Mouse (Mus musculus) liver, embryonic 13.5 days (tissue): Measurements from ENCODE around the gene Flot2. TPM values are rescaled to one million over a fixed set of nuclear protein-coding genes. Genes with fewer than 3 reads are reported as not detected.
A peak's percentile ranks its signal among the peaks of the same experiment; 100 is the strongest.

Experiments
- ATAC-seq: fragments of 200-750 bp; cut with Nextera tagmentation; 2 replicates; pipeline ENCODE4 v1.8.0; 2017; ENCODE audit warnings: low read depth, mild to moderate bottlenecking, moderate number of reproducible peaks, moderate library complexity
- DNase-seq: peaks from one replicate; pipeline ENCODE4 v3.0.0; 2022
- H3K27ac ChIP-seq: fragments of 300-500 bp; sonication (generic); 2 replicates; pipeline ENCODE4 v1.5.1; 2015; ENCODE audit warnings: moderate library complexity, mild to moderate bottlenecking, inconsistent platforms
- H3K27me3 ChIP-seq: fragments of 300-500 bp; sonication (generic); 2 replicates; pipeline ENCODE4 v1.6.1; 2015; ENCODE audit warnings: mild to moderate bottlenecking, inconsistent platforms
- H3K36me3 ChIP-seq: fragments of 300-500 bp; sonication (generic); 2 replicates; pipeline ENCODE4 v1.6.1; 2015; ENCODE audit warnings: mild to moderate bottlenecking, inconsistent platforms
- H3K4me1 ChIP-seq: fragments of 300-500 bp; sonication (generic); replicated peaks from 2 replicates; pipeline ENCODE4 v1.6.1; 2015; ENCODE audit warnings: inconsistent platforms
- H3K4me2 ChIP-seq: fragments of 300-500 bp; sonication (generic); 2 replicates; pipeline ENCODE4 v1.6.1; 2015; ENCODE audit warnings: inconsistent platforms, mild to moderate bottlenecking, moderate library complexity
- H3K4me3 ChIP-seq: fragments of 300-500 bp; sonication (generic); replicated peaks from 2 replicates; pipeline ENCODE4 v1.5.1; 2015; ENCODE audit warnings: mild to moderate bottlenecking, inconsistent platforms
- H3K9ac ChIP-seq: fragments of 300-500 bp; sonication (generic); 2 replicates; pipeline ENCODE4 v1.6.1; 2015; ENCODE audit warnings: mild to moderate bottlenecking, inconsistent platforms
- H3K9me3 ChIP-seq: fragments of 300-500 bp; sonication (generic); replicated peaks from 2 replicates; pipeline ENCODE4 v1.6.1; 2016; ENCODE audit warnings: inconsistent platforms
- WGBS: fragments of 180-500 bp; shearing (Covaris S2); methylation state at CpG from one replicate; pipeline ENCODE4 v1.1.7; 2015; ENCODE audit not compliant: insufficient replicate concordance; 5-methylcytosine and 5-hydroxymethylcytosine counted together
- microRNA counts: library from miRNA; unstranded; fragments of <30 nt; microRNA quantifications from one replicate; lab custom pipeline; 2016
- microRNA-seq: library from miRNA; unstranded; fragments of <30 nt; microRNA quantifications from one replicate; pipeline ENCODE4, GENCODE M21; 2016
- polyA plus RNA-seq: library from polyadenylated mRNA; unstranded; fragments of >200 nt; fragmentation: Nextera tagmentation; extraction: Ambion mirVana; gene quantifications from 2 replicates; pipeline ENCODE4 v1.2.1, GENCODE M21; 2015

Gene Flot2
- polyA plus RNA-seq, 1 experiment from 2014 or later = 24.6 TPM

GRCm38 (mm10) chr11:78102958-78103747 is 65.4 kb downstream of the Flot2 start:
- WGBS = 36% methylated on average over 5 of the region's 5 CpGs
- DNase-seq (peak; percentile 49), ATAC-seq (peak; percentile 68)
- Histone ChIP-seq H3K9me3 (no peaks in the 10 kb centered on the region), H3K27ac (peak overlapping the region; percentile 54), H3K36me3 (peaks cover 8% of the 10 kb centered on the region), H3K27me3 (no peaks in the 10 kb centered on the region), H3K4me3 (no peak overlapping the region), H3K4me2 (no peak overlapping the region), H3K4me1 (peaks cover 27% of the 10 kb centered on the region), H3K9ac (no peak overlapping the region)

- Histone ChIP-seq H3K9me3 (no peaks in the 10 kb centered on the region), H3K4me1 (peaks cover 28% of the 10 kb centered on the region), H3K4me3 (no peak overlapping the region), H3K36me3 (peaks cover 8% of the 10 kb centered on the region), H3K4me2 (no peak overlapping the region), H3K27me3 (no peaks in the 10 kb centered on the region), H3K9ac (no peak overlapping the region), H3K27ac (0 out of 2 replicates have a peak overlapping the region, but pooled peaks have one; percentile 31)
- no peak for DNase-seq
- 74% methylated on average over 5 of the region's 5 CpGs for WGBS
- no peak for ATAC-seq
These were observed 66.8 kb downstream of the Flot2 start for GRCm38 (mm10) chr11:78104501-78104900.

MicroRNA genes within 50 kb of the gene (microRNA counts, 519-probe panel; counts per million panel counts)
- microRNA mmu-miR-144 (lab: Ali Mortazavi, UCI) (9,664 counts per million, percentile 100 among the panel's probes with 10 or more counts), microRNA mmu-miR-451 (lab: Ali Mortazavi, UCI) (7,721 counts per million, percentile 95 among the panel's probes with 10 or more counts)

Small RNA genes lying within 50 kb of the gene (microRNA-seq; reads per million reads assigned to microRNA genes)
- 7,395 reads per million, percentile 91 among the genes with 10 or more reads in this experiment for gene Mir144
- gene Mir451a = not detected
- not detected for gene Mir451b

Other genes starting within 250 kb of the Flot2 start
- 8.7 and 10.4 TPM in 2 replicates for gene Pipox, start 143.8 kb upstream of the Flot2 start, polyA plus RNA-seq
- gene Sez6, start 107.1 kb upstream of the Flot2 start, polyA plus RNA-seq = 0.03 and 0.20 TPM in 2 replicates
- 6.5 and 7.6 TPM in 2 replicates for gene Phf12, start 55.2 kb upstream of the Flot2 start, polyA plus RNA-seq
- 18.2 and 19.3 TPM in 2 replicates for gene Dhrs13, start 5.7 kb upstream of the Flot2 start, polyA plus RNA-seq
- 19.1 and 20.2 TPM in 2 replicates for gene Eral1, start 42.5 kb downstream of the Flot2 start, polyA plus RNA-seq
- gene Fam222b, start 56.7 kb downstream of the Flot2 start, polyA plus RNA-seq = 3.7 and 5.5 TPM in 2 replicates
- 28.0 and 34.6 TPM in 2 replicates for gene Traf4, start 127.7 kb downstream of the Flot2 start, polyA plus RNA-seq
- 8.9 and 9.2 TPM in 2 replicates for gene Nek8, start 138.7 kb downstream of the Flot2 start, polyA plus RNA-seq
- 50.3 and 54.3 TPM in 2 replicates for gene Tlcd1, start 138.8 kb downstream of the Flot2 start, polyA plus RNA-seq
- gene Rpl23a, start 145.7 kb downstream of the Flot2 start, polyA plus RNA-seq = 1,033 and 1,075 TPM in 2 replicates
- gene Rab34, start 150.5 kb downstream of the Flot2 start, polyA plus RNA-seq = 13.5 and 15.6 TPM in 2 replicates
- gene Proca1, start 155.5 kb downstream of the Flot2 start, polyA plus RNA-seq = 0.44 and 0.65 TPM in 2 replicates
- 29.6 and 29.8 TPM in 2 replicates for gene Sdf2, start 207.8 kb downstream of the Flot2 start, polyA plus RNA-seq
- 9.8 and 12.3 TPM in 2 replicates for gene Supt6, start 208.1 kb downstream of the Flot2 start, polyA plus RNA-seq
- 33.6 and 42.8 TPM in 2 replicates for gene 2610507B11Rik, start 223.8 kb downstream of the Flot2 start, polyA plus RNA-seq